Mouse (Mus musculus) midbrain, embryonic 12.5 days (tissue): ENCODE data around the gene Shmt2. TPM values are rescaled to one million over a fixed set of nuclear protein-coding genes. Genes with fewer than 3 reads are reported as not detected.

ENCODE experiments used
- ATAC-seq: fragments of 200-750 bp; cut with Nextera tagmentation; 2 replicates; pipeline ENCODE4 v1.8.0; 2017; ENCODE audit warnings: low read depth, moderate TSS enrichment, moderate library complexity; ENCODE audit not compliant: low FRiP score
- H3K27ac ChIP-seq: fragments of 300-500 bp; sonication (generic); replicated peaks from 2 replicates; pipeline ENCODE4 v1.5.1; 2016; ENCODE audit warnings: mild to moderate bottlenecking
- H3K27me3 ChIP-seq: fragments of 300-500 bp; sonication (generic); 2 replicates; pipeline ENCODE4 v1.6.1; 2016; ENCODE audit warnings: mild to moderate bottlenecking
- H3K36me3 ChIP-seq: fragments of 300-500 bp; sonication (generic); 2 replicates; pipeline ENCODE4 v1.6.1; 2016
- H3K4me1 ChIP-seq: fragments of 300-500 bp; sonication (generic); 2 replicates; pipeline ENCODE4 v1.6.1; 2016
- H3K4me2 ChIP-seq: fragments of 300-500 bp; sonication (generic); replicated peaks from 2 replicates; pipeline ENCODE4 v1.6.1; 2016; ENCODE audit warnings: mild to moderate bottlenecking, moderate library complexity
- H3K4me3 ChIP-seq: fragments of 300-500 bp; sonication (generic); 2 replicates; pipeline ENCODE4 v1.5.1; 2016; ENCODE audit warnings: mild to moderate bottlenecking
- H3K9ac ChIP-seq: fragments of 300-500 bp; sonication (generic); replicated peaks from 2 replicates; pipeline ENCODE4 v1.6.1; 2016; ENCODE audit warnings: mild to moderate bottlenecking, moderate library complexity
- H3K9me3 ChIP-seq: fragments of 300-500 bp; sonication (generic); 2 replicates; pipeline ENCODE4 v1.6.1; 2016; ENCODE audit warnings: mild to moderate bottlenecking
- WGBS: fragments of 180-500 bp; shearing (Covaris S2); methylation state at CpG from one replicate; pipeline ENCODE4 v1.1.7; 2016; 5-methylcytosine and 5-hydroxymethylcytosine counted together
- polyA plus RNA-seq: library from polyadenylated mRNA; unstranded; fragments of >200 nt; fragmentation: Nextera tagmentation; extraction: Ambion mirVana; gene quantifications from 2 replicates; pipeline ENCODE4 v1.2.1, GENCODE M21; 2016

Gene Shmt2
- 75.1 and 77.8 TPM in 2 replicates for polyA plus RNA-seq

DNA sequence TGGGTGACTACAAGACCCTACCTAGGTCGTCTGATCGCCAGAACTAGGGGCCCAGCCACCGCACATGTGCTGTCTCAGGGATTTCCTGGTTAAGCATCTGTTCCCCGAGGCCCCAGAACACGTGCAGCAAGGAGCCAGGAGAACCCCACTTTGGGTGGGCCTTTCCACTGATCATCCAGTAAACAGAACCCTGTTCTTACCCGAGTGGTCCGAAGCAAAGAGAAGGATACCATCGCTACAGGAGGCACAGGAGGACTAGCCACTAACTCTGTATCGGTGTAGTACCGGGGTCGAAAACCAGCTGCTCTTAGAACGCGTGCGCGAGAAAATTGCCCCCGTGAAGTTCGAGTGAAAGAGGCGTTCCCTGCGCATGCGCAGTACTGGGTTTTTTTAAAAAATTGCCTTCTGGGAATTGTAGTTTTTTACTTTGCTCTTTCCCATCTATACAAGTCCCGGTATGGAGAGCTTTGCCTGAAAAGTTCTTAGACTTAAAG lies at the start of gene Shmt2:
TSS of gene Shmt2 (minus strand) at position 357 of the 494 bp plus-strand sequence.
- no peak within 1 kb of the TSS for H3K27ac ChIP-seq
- peaks cover 75% of the 10 kb centered on the region for H3K27me3 ChIP-seq
- peak within 1 kb of the TSS; percentile 78 for H3K4me2 ChIP-seq
- peak within 1 kb of the TSS; percentile 59 for H3K9ac ChIP-seq
- H3K9me3 ChIP-seq = 0 out of 2 replicates have a peak, but pooled peaks cover 3% of the 10 kb centered on the region
- H3K4me3 ChIP-seq = peak within 1 kb of the TSS; percentile 54
- under 1% methylated on average over 21 of the region's 21 CpGs for WGBS
- ATAC-seq = peak; percentile 64
- H3K4me1 ChIP-seq = peaks cover 51% of the 10 kb centered on the region
- H3K36me3 ChIP-seq = peaks cover 25% of the 10 kb centered on the region

DNA sequence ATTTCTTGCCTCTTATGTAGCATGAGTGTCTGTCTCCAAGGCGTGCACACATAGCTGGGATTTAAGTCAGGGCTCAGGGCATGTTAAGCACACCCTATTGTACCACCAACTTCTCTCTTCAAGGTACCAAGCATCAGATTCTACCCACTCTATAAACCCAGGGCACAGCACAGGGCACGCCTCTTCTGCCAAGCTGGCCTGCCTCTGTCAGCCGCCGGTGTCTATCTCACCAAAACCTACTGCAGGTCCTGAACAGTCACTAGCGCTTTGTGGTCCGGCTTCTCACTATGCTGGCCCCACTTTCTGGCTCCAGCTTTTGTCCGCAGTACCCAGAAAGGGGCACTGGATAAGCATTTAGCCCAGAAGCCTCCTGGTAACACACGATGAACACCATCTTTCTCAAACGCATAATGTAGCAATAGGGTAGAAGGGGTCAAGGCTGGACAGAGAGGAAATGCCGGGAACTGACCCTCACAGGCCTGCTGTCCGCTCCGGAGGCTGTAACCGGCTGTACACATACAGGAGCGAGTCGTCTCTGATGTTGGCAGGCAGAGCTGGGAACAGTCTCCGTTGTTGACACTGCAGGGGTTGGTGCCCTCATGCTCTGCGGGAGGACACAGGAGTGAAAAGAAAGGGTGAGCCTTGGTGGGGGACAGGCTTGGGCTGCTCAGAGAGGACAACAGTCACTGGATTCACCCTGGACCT lies 48.8 kb upstream of the Shmt2 start:
- no peaks in the 10 kb centered on the region for H3K4me1 ChIP-seq
- no peaks in the 10 kb centered on the region for H3K27me3 ChIP-seq
- no peak overlapping the region for H3K4me3 ChIP-seq
- no peak overlapping the region for H3K27ac ChIP-seq
- H3K9me3 ChIP-seq = no peaks in the 10 kb centered on the region
- ATAC-seq = no peak
- WGBS = 92% methylated on average over 17 of the region's 17 CpGs
- 0 out of 2 replicates have a peak overlapping the region, but pooled peaks have one; percentile 20 for H3K9ac ChIP-seq
- peaks cover 86% of the 10 kb centered on the region for H3K36me3 ChIP-seq
- H3K4me2 ChIP-seq = no peak overlapping the region

DNA sequence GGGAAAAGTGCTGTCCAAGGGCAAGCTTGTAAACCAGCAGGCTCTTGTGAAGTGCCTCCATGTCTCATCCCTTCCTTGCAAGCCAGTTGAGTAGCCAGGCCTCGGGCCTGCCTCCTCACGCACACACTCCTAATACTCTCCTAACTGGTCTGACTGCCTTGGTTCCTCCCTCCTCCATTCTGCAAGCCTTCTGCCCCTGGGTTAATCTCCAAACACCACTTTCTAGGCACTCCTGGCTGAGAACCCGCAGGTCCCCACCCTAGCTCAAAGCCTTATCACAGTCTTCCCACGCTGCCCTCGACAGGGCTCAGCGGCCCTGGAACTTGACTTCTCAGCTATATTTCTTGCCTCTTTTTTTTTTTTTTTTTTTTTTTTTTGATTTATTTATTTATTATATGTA lies 48.1 kb upstream of the Shmt2 start:
- peaks cover 85% of the 10 kb centered on the region for H3K36me3 ChIP-seq

DNA sequence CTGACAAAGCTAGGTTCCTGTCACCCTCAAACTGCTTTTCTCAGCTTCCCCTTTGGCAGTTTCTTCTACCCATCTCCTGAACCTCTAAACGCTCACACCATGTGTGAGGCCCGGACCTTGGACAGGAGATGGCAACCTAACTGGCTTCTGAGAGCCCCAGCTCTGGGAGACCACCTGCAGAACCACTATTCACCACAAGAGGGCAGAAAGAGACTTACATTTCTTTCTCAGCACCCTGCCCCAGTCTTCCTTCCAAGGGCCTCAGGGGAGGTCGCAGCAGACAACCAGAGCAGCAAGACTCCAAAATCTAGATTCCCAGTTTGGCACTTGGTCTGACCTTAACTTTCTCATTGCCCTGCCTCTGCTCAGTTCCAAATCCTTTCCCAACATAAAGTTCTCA lies 47.2 kb upstream of the Shmt2 start:
- Histone ChIP-seq H3K27me3 (no peaks in the 10 kb centered on the region), H3K9ac (no peak overlapping the region), H3K4me2 (no peak overlapping the region), H3K36me3 (peaks cover 82% of the 10 kb centered on the region), H3K4me1 (no peaks in the 10 kb centered on the region), H3K27ac (no peak overlapping the region), H3K9me3 (no peaks in the 10 kb centered on the region), H3K4me3 (no peak overlapping the region)
- 44% methylated on average over 3 of the region's 3 CpGs for WGBS
- ATAC-seq = no peak

More for the DNA sequence above, 48.1 kb upstream of the Shmt2 start:
- ATAC-seq = no peak
- Histone ChIP-seq H3K9me3 (no peaks in the 10 kb centered on the region), H3K4me2 (no peak overlapping the region), H3K27me3 (no peaks in the 10 kb centered on the region), H3K4me3 (no peak overlapping the region), H3K4me1 (no peaks in the 10 kb centered on the region), H3K27ac (0 out of 2 replicates have a peak overlapping the region, but pooled peaks have one; percentile 7), H3K9ac (no peak overlapping the region)
- WGBS = 83% methylated on average over 6 of the region's 6 CpGs

DNA sequence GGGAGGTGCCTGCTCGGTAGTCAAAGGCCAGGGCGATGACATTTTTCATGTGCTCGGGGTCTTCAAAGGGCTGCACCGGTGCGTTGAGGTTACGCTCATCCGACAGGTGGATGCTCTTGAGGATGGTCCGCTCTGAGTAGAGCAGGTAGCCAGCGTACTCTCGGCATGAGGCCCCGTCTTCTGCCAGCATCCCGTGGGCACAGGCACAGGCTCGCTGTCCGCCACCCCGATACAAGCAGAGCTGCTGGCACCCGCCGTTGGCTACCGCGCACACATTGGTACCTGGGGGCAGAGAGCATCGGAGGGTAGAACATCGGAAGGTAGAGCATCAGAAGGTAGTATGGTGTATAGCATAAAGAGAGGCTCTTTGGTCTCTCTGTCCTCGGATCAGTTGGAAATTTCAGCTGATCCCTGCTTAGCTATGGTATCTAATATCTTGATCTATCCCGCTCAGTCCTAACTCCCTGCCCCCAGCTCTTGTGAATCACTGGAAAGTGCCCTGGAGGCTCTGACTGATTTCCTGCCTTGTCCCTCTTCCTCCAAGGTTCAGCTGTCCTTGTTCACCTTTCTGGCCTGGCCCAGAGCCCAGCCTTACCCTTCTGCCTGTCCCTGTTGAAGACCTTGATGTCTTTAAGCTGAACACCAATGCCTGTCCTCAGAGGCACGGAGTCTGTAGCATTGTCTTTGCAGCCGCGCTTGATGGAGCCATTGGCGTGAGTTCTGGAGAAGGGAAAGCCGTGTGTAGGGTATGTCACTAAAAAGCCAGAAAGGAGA lies 44.5 kb upstream of the Shmt2 start:
- H3K4me2 ChIP-seq = no peak overlapping the region
- H3K27ac ChIP-seq = no peak overlapping the region
- H3K27me3 ChIP-seq = no peaks in the 10 kb centered on the region
- 93% methylated on average over 28 of the region's 28 CpGs for WGBS
- peaks cover 82% of the 10 kb centered on the region for H3K36me3 ChIP-seq
- no peak overlapping the region for H3K9ac ChIP-seq
- ATAC-seq = no peak
- no peaks in the 10 kb centered on the region for H3K9me3 ChIP-seq
- H3K4me3 ChIP-seq = no peak overlapping the region
- H3K4me1 ChIP-seq = no peaks in the 10 kb centered on the region

DNA sequence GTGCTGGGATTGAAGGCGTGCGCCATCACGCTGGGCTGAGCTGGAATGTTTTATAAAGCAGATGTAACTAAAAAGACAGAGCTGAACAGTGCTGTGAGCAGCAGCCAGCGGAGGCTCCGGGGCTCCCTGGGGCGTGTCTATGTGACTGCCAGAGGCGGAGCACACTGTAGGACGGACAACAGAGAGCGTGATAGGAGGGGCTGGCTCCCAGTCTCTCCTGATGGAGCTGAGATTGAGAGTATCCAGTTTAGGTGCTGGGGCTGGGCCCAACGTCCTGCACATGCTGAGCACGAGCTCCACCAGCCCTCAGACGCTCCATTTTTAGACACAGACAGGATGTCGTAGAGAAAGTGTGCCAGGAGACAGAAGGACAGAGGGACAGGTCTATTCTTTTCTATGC lies 42.1 kb upstream of the Shmt2 start:
- 65% methylated on average over 13 of the region's 13 CpGs for WGBS
- H3K9ac ChIP-seq = no peak overlapping the region

DNA sequence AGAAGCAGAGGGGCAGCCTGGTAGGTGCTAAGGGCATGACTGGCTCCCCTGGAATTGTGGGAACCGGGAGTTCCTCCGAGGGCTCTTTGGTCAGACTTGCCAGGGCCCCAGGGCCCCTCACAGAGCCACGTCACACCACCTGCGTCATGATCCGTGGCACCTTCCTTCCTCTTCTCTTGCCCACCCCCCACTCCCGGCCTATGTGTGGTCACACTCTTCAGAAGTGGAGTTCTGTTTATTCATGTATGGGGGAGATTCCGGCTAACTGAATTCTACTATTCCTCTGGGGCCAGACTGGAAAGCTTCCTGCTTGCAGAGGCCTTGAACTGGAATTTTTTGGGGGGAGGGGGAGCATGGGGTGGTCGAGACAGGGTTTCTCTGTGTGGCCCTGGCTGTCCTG lies 41.6 kb upstream of the Shmt2 start:
- WGBS = 89% methylated on average over 8 of the region's 8 CpGs
- no peaks in the 10 kb centered on the region for H3K4me1 ChIP-seq
- no peaks in the 10 kb centered on the region for H3K9me3 ChIP-seq
- H3K4me3 ChIP-seq = no peak overlapping the region
- no peak overlapping the region for H3K4me2 ChIP-seq
- no peak overlapping the region for H3K27ac ChIP-seq
- ATAC-seq = no peak
- peaks cover 91% of the 10 kb centered on the region for H3K36me3 ChIP-seq
- H3K9ac ChIP-seq = no peak overlapping the region
- H3K27me3 ChIP-seq = no peaks in the 10 kb centered on the region

More for the DNA sequence above, 42.1 kb upstream of the Shmt2 start:
- Histone ChIP-seq H3K27ac (no peak overlapping the region), H3K4me3 (no peak overlapping the region), H3K27me3 (no peaks in the 10 kb centered on the region), H3K4me2 (no peak overlapping the region), H3K36me3 (peaks cover 91% of the 10 kb centered on the region), H3K4me1 (no peaks in the 10 kb centered on the region), H3K9me3 (no peaks in the 10 kb centered on the region)
- ATAC-seq = no peak

DNA sequence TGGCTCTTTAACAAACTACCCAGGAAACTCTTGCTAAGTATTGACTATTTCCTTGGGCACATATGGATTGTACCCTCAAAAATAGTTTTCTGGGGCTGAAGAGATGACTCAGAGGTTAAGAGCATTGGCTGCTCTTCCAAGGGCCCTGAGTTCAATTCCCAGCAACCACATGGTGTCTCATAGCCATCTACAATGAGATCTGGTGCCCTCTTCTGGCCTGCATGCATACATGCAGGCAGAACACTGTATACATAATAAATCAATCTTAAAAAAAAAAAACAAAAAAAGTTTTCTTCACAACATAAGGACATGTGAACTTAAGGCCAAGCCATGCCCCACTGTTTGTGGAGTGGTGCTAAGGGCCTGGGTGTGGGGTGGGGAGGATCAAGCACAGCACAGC lies 38.9 kb upstream of the Shmt2 start:
- no peak for ATAC-seq
- Histone ChIP-seq H3K27me3 (no peaks in the 10 kb centered on the region), H3K9ac (no peak overlapping the region), H3K4me3 (no peak overlapping the region), H3K4me1 (no peaks in the 10 kb centered on the region), H3K27ac (no peak overlapping the region), H3K9me3 (0 out of 2 replicates have a peak, but pooled peaks cover 3% of the 10 kb centered on the region), H3K36me3 (peaks cover 95% of the 10 kb centered on the region), H3K4me2 (no peak overlapping the region)

DNA sequence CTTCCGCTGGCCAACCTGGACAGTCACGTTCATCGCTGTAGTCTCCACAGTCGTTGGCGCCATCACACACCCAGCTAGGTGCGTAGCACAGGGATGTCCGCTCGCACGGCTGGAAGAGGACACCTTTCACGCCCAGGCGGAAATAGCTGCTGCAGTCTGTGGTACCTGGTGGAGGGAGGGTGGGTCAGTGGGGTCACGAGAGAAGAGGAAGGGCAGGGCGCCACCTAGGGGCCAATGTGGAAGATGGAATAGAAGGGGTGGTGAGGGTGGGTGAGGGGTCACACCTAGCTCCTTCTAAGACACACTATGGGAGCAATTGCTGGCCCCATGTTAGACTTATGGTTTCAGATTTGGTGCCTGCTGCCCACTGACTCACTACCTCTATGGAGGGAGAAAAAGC lies 35.2 kb upstream of the Shmt2 start:
- H3K36me3 ChIP-seq = peaks cover 99% of the 10 kb centered on the region
- H3K4me3 ChIP-seq = no peak overlapping the region
- H3K9me3 ChIP-seq = 0 out of 2 replicates have a peak, but pooled peaks cover 3% of the 10 kb centered on the region
- H3K4me2 ChIP-seq = no peak overlapping the region
- ATAC-seq = no peak
- no peaks in the 10 kb centered on the region for H3K27me3 ChIP-seq
- no peak overlapping the region for H3K27ac ChIP-seq
- no peaks in the 10 kb centered on the region for H3K4me1 ChIP-seq
- H3K9ac ChIP-seq = no peak overlapping the region
- 95% methylated on average over 13 of the region's 13 CpGs for WGBS

DNA sequence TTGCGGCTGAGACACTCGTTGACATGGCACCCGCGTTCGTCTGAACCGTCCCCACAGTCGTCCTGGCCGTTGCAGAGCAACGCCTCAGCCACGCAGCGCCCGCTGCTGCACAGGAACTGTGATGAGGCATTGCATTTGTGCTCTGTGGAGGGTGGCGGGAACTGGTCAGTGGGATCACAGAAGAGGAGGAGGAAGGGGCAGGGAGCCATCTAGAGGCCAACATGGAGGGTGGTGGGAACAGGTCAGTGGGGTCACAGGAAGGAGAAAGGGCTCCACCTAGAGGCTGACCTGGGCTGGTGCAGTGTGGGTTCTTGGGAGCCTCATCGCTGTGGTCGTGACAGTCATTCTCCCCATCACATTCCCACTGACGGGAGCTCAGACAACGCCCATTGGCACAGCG lies 33.5 kb upstream of the Shmt2 start:
- no peak overlapping the region for H3K4me2 ChIP-seq
- 62% methylated on average over 18 of the region's 18 CpGs for WGBS
- H3K4me3 ChIP-seq = no peak overlapping the region
- H3K9me3 ChIP-seq = 0 out of 2 replicates have a peak, but pooled peaks cover 3% of the 10 kb centered on the region
- H3K4me1 ChIP-seq = no peaks in the 10 kb centered on the region
- peak; percentile 39; the same call in 1 of the 2 replicates for ATAC-seq
- H3K27ac ChIP-seq = no peak overlapping the region
- H3K27me3 ChIP-seq = no peaks in the 10 kb centered on the region
- H3K36me3 ChIP-seq = peaks cover 100% of the 10 kb centered on the region
- H3K9ac ChIP-seq = no peak overlapping the region

DNA sequence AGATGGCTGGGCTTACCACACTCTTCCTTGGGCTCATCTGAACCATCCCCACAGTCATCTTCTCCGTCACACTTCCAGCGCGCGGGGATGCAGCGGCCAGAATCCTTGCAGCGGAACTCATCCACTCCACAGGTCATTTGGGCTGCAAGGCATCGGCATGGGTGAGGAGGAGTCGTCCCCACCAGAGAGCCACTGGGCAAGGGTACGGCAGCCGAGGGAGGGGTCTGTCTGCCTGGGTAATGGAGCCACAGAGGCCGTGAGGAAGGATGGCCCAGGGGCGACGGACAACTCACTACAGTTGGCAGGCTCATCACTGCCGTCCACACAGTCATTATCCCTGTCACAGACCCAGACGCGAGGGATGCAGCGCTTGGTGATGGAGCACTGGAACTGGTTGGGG lies 27.6 kb upstream of the Shmt2 start:
- H3K27me3 ChIP-seq = no peaks in the 10 kb centered on the region
- H3K4me3 ChIP-seq = no peak overlapping the region
- H3K27ac ChIP-seq = no peak overlapping the region
- H3K4me2 ChIP-seq = no peak overlapping the region
- H3K36me3 ChIP-seq = peaks cover 100% of the 10 kb centered on the region
- H3K9me3 ChIP-seq = no peaks in the 10 kb centered on the region
- WGBS = 93% methylated on average over 17 of the region's 17 CpGs
- ATAC-seq = no peak
- no peaks in the 10 kb centered on the region for H3K4me1 ChIP-seq
- H3K9ac ChIP-seq = no peak overlapping the region

DNA sequence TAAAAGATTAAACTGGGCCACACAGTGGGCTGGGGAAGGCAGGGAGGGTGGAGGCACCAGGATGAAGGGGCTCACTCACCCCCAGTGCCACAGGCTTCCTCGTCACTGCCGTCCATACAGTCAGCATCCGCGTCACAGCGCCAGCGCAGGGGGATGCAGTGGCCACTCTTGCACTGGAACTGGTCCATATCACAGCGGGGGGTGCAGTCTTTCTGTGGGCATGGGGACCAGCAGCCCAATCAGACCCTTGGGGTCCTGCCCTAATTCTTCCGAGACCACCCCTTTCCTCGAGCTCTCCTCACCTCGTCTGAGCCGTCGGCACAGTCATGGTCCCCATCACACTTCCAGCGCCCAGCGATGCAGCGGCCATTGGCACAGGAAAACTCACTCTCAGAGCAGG lies 26.0 kb upstream of the Shmt2 start:
- Histone ChIP-seq H3K4me3 (no peak overlapping the region), H3K9me3 (no peaks in the 10 kb centered on the region), H3K4me1 (no peaks in the 10 kb centered on the region), H3K27me3 (no peaks in the 10 kb centered on the region), H3K27ac (no peak overlapping the region), H3K4me2 (no peak overlapping the region), H3K36me3 (peaks cover 96% of the 10 kb centered on the region), H3K9ac (no peak overlapping the region)
- ATAC-seq = no peak
- WGBS = 95% methylated on average over 15 of the region's 15 CpGs
